Mouse (Mus musculus) liver, embryonic 16.5 days (tissue): ENCODE data around the gene Hnrnpa3. TPM values are rescaled to one million over a fixed set of nuclear protein-coding genes. Genes with fewer than 3 reads are reported as not detected.
"Not testable (repeated sequence)": the region's sequence is repeated elsewhere in the genome, so short reads cannot be mapped to it uniquely, and the experiment has no call there.

Source experiments
- ATAC-seq: fragments of 200-750 bp; cut with Nextera tagmentation; 2 replicates; pipeline ENCODE4 v1.8.0; 2017; ENCODE audit warnings: low read depth, mild to moderate bottlenecking, moderate number of reproducible peaks, moderate library complexity
- H3K27ac ChIP-seq: fragments of 300-500 bp; sonication (generic); 2 replicates; pipeline ENCODE4 v1.5.1; 2014; ENCODE audit warnings: mild to moderate bottlenecking, low read length
- H3K27me3 ChIP-seq: fragments of 300-500 bp; sonication (generic); 2 replicates; pipeline ENCODE4 v1.6.1; 2014; ENCODE audit warnings: low read depth, low read length, mixed read lengths; ENCODE audit not compliant: control insufficient read depth, insufficient read depth
- H3K36me3 ChIP-seq: fragments of 300-500 bp; sonication (generic); 2 replicates; pipeline ENCODE4 v1.6.1; 2014; ENCODE audit warnings: mild to moderate bottlenecking; ENCODE audit not compliant: control insufficient read depth, insufficient read depth
- H3K4me1 ChIP-seq: fragments of 300-500 bp; sonication (generic); 2 replicates; pipeline ENCODE4 v1.6.1; 2014; ENCODE audit warnings: low read depth, low read length, mixed read lengths; ENCODE audit not compliant: control insufficient read depth
- H3K4me2 ChIP-seq: fragments of 300-500 bp; sonication (generic); 2 replicates; pipeline ENCODE4 v1.6.1; 2014; ENCODE audit warnings: low read depth, low read length, mixed read lengths
- H3K4me3 ChIP-seq: fragments of 300-500 bp; sonication (generic); 2 replicates; pipeline ENCODE4 v1.5.1; 2014; ENCODE audit warnings: low read depth, mild to moderate bottlenecking, low read length
- H3K9ac ChIP-seq: fragments of 300-500 bp; sonication (generic); 2 replicates; pipeline ENCODE4 v1.6.1; 2014; ENCODE audit warnings: low read depth, low read length
- H3K9me3 ChIP-seq: fragments of 300-500 bp; sonication (generic); replicated peaks from 2 replicates; pipeline ENCODE4 v1.6.1; 2016; ENCODE audit warnings: low read length; ENCODE audit not compliant: control insufficient read depth
- WGBS: fragments of 180-500 bp; shearing (Covaris S2); extraction: QIAGEN DNeasy Blood & Tissue Kit; methylation state at CpG from one replicate; pipeline ENCODE4 v1.1.7; 2014; ENCODE audit not compliant: insufficient replicate concordance; 5-methylcytosine and 5-hydroxymethylcytosine counted together
- polyA plus RNA-seq: library from polyadenylated mRNA; unstranded; fragments of >200 nt; fragmentation: Nextera tagmentation; extraction: Ambion mirVana; gene quantifications from 2 replicates; pipeline ENCODE4 v1.2.1, GENCODE M21; 2015

Gene Hnrnpa3
- polyA plus RNA-seq, 1 experiment from 2014 or later = 94.3 TPM

DNA sequence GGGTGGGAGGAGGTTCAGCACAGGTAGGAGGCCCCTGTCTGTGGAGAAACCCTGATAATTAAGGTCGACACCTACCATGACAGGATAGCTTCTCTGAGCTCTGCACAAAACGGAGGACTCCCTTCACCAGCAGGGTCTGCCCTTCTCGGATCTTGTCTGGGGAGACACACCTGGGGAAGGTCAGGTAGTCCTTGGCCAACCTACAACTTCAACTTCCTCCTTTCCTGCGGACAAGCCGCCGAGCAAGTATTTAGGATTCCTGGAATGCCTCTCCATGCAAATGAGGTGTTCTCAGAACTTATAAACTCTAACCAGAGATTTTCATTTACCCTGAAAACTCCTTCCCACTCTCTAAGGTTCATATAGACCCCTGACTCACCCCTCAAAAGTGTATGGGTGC, 25.7 kb upstream of the Hnrnpa3 start:
- ATAC-seq = no peak
- no peak overlapping the region for H3K4me3 ChIP-seq
- no peak overlapping the region for H3K4me2 ChIP-seq
- H3K4me1 ChIP-seq = peaks cover 2% of the 10 kb centered on the region
- H3K27me3 ChIP-seq = no peaks in the 10 kb centered on the region
- H3K9me3 ChIP-seq = no peaks in the 10 kb centered on the region
- 58% methylated on average over 6 of the region's 6 CpGs for WGBS
- H3K9ac ChIP-seq = no peak overlapping the region
- H3K27ac ChIP-seq = no peak overlapping the region
- no peaks in the 10 kb centered on the region for H3K36me3 ChIP-seq

DNA sequence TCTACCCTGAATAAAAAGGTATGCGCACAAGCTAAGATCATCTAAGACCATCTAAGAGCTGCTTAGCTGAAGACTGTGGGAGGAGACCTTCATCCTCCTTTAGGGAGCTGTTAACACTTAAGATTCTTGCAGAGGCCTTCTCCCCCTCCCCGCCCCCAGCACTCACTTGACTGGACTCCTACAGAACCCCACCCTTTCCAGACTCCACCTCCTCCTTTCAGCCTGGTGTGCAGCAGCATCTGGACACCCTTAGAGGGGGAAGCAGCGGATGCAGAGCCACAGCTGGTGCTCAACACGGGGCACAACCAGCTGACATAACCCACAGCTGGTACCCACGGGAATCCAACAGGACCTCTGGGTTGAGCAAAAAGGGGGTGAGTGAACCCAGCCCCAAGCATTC, 25.3 kb upstream of the Hnrnpa3 start:
- Histone ChIP-seq H3K27ac (no peak overlapping the region), H3K4me1 (peaks cover 2% of the 10 kb centered on the region), H3K4me3 (no peak overlapping the region), H3K9me3 (no peaks in the 10 kb centered on the region), H3K4me2 (no peak overlapping the region), H3K9ac (no peak overlapping the region), H3K27me3 (no peaks in the 10 kb centered on the region), H3K36me3 (no peaks in the 10 kb centered on the region)
- ATAC-seq = peak; percentile 27
- WGBS = 52% methylated on average over 5 of the region's 5 CpGs

GRCm38 (mm10) chr2:75634431-75634830, 24.6 kb upstream of the Hnrnpa3 start:
- 65% methylated on average over 14 of the region's 14 CpGs for WGBS
- not testable (repeated sequence) for H3K4me2 ChIP-seq, H3K9ac ChIP-seq, H3K4me3 ChIP-seq, H3K9me3 ChIP-seq, H3K4me1 ChIP-seq, ATAC-seq, H3K27ac ChIP-seq, H3K27me3 ChIP-seq, H3K36me3 ChIP-seq

DNA sequence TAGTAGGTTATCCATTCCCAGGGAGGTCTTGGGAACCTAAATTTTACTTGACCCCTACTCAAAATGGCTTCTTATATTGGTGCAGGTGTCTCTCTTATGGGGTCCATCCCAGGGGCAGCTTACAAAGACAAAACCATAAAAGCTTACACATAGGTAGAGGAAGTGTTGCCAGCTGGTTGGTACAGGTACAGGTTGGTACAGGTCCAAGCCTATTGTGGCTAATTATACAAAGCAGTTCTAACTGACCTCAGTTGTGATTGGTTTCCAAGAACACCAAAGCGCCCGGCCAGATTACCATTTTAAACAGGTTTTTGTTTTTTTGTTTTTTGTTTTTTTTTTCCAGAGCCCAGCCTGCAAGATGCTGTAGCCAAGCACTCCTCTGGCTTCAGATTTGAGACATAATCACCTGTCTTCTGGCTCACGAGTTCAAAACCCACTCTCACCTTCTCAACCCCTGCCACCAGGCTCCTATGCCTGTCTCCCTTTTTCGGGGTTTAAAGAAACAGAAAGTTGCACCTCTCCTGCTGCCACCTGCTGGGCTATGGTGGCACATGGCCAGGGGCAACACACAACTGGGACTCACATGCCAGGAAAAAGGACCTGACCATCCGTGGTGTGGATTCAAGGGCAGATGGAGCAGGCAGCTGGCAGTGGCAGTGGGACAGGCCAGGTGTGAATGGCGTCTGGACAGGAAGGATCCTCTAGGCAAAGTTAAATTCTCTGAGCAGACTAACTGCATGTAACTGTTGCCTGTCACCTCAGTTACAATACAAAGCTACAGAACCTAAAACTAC, 22.6 kb upstream of the Hnrnpa3 start:
- Histone ChIP-seq H3K27ac (peak overlapping the region; percentile 18; the same call in 1 of the 2 replicates), H3K36me3 (no peaks in the 10 kb centered on the region), H3K9ac (no peak overlapping the region), H3K4me2 (no peak overlapping the region), H3K4me1 (peaks cover 2% of the 10 kb centered on the region), H3K9me3 (no peaks in the 10 kb centered on the region), H3K27me3 (no peaks in the 10 kb centered on the region), H3K4me3 (no peak overlapping the region)
- ATAC-seq = 0 out of 2 replicates have a peak, but pooled peaks have one; percentile 27
- 45% methylated on average over 6 of the region's 6 CpGs for WGBS

GRCm38 (mm10) chr2:75637055-75637304, 22.1 kb upstream of the Hnrnpa3 start:
- not testable (repeated sequence) for H3K9ac ChIP-seq, H3K4me3 ChIP-seq, H3K27me3 ChIP-seq, H3K4me2 ChIP-seq, ATAC-seq, H3K36me3 ChIP-seq, H3K9me3 ChIP-seq, H3K4me1 ChIP-seq
- H3K27ac ChIP-seq = peak overlapping the region; percentile 18; the same call in 1 of the 2 replicates
- 78% methylated on average over 2 of the region's 2 CpGs for WGBS

- Histone ChIP-seq H3K4me1 (peaks cover 2% of the 10 kb centered on the region), H3K9ac (no peak overlapping the region), H3K4me3 (no peak overlapping the region), H3K36me3 (no peaks in the 10 kb centered on the region), H3K9me3 (no peaks in the 10 kb centered on the region), H3K27ac (no peak overlapping the region), H3K4me2 (no peak overlapping the region), H3K27me3 (no peaks in the 10 kb centered on the region)
- ATAC-seq = no peak
These were observed 21.7 kb upstream of the Hnrnpa3 start for GRCm38 (mm10) chr2:75637361-75637760.

- H3K4me2 ChIP-seq, H3K9ac ChIP-seq, ATAC-seq, H3K9me3 ChIP-seq, H3K27me3 ChIP-seq, H3K4me3 ChIP-seq, H3K36me3 ChIP-seq, H3K4me1 ChIP-seq: not testable (repeated sequence)
- WGBS = 63% methylated on average over 6 of the region's 6 CpGs
- peak overlapping the region; percentile 74 for H3K27ac ChIP-seq
These were observed 21.2 kb upstream of the Hnrnpa3 start for GRCm38 (mm10) chr2:75637822-75638221.

DNA sequence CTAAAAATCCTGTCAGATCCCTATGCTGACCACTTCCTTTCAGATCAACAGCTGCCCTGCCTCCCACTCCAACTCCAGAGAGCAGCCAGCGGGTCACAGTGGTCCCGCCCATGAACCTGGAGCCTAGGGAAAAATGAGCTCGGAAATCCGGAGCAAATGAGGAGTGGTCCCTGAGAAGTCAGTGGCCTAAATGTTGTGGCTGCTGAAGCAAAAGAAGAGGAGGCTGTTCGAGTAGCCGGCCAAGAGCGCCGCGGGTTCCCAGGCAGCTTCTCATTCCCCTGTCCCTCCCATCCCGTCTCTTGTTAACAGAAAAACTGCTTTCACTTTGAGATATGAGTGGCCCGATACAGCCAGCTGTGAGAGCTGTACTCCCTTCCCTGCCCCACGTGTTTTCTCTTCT, 19.5 kb upstream of the Hnrnpa3 start:
- H3K27ac ChIP-seq, ATAC-seq, H3K27me3 ChIP-seq, H3K36me3 ChIP-seq, H3K4me3 ChIP-seq, H3K9ac ChIP-seq, H3K9me3 ChIP-seq, H3K4me1 ChIP-seq: not testable (repeated sequence)
- 13% methylated on average over 11 of the region's 12 CpGs for WGBS
- H3K4me2 ChIP-seq = peak overlapping the region; percentile 39

GRCm38 (mm10) chr2:75642312-75642711, 16.7 kb upstream of the Hnrnpa3 start:
- H3K9ac ChIP-seq, H3K4me1 ChIP-seq, H3K36me3 ChIP-seq, H3K27ac ChIP-seq, H3K4me2 ChIP-seq, H3K9me3 ChIP-seq, H3K27me3 ChIP-seq, ATAC-seq, H3K4me3 ChIP-seq: not testable (repeated sequence)
- WGBS = 30% methylated on average over 4 of the region's 4 CpGs
